Mouse (Mus musculus): ENCODE data around the gene Slc35e1. TPM values are rescaled to one million over a fixed set of nuclear protein-coding genes. Genes with fewer than 3 reads are reported as not detected.

Gene Slc35e1
- 7.5 and 7.6 TPM in 2 replicates for polyA plus RNA-seq (2015; fragmentation: Nextera tagmentation; extraction: Ambion mirVana)

DNA sequence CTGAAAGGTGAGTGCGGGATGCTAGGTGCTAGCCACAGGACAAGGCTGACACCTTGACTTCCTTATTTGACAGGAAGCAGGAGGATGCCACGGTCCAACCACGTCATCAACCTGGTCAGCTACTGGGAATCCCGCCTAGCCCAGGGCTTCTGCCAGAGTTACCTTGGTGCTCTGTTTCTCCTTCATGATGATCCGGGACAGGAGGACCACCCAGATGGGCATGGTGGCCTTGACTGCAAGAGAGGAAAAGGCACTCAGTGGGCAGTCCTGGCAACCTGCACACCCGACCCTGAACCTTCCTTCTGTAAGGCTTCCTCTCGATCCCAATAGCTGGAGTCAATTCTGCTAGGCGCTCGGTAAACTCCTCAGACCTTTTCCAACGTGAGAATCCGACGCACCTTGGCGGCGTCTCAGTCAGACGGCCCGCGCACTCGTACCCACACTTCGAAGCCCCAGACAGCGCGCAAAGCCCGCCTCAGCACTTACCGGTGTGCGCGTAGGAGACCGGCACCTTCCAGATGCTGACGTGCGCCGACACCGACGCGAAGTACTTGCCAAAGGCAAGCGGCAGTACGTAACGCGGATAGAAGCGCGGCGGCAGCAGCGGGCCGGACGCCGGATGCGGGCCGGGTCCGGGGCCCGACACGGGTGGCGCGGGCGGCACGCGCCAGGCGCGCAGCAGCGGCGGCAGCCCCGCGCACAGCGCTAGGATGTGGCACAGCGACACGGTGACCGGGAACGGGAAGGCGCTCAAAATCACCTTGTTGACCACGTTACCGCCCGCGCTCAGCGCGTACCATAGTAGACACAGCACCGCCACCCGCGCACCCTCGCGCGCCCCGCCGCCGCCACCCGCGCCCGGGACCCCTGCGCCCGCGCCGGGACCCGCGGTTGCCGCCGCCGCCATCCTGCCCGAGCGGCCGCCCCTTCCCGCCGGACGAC is at the start of gene Slc35e1:
Slc35e1 (minus strand) TSS at position 935 of the 942 bp plus-strand sequence.
- Histone ChIP-seq H3K36me3 (ENCODE audit: control insufficient read depth, insufficient read depth, low read length) (peaks cover 33% of the 10 kb centered on the region), H3K4me3 (ENCODE audit: low read length) (peak within 1 kb of the TSS; percentile 96), H3K27me3 (ENCODE audit: control insufficient read depth, insufficient read depth, low read depth, low read length) (no peaks in the 10 kb centered on the region), H3K27ac (ENCODE audit: low read length) (peak within 1 kb of the TSS; percentile 83), H3K9me3 (ENCODE audit: control insufficient read depth, low read length) (no peaks in the 10 kb centered on the region), H3K4me1 (replicated peaks; ENCODE audit: control insufficient read depth, insufficient read depth, low read length) (peaks cover 22% of the 10 kb centered on the region), H3K9ac (ENCODE audit: low read length) (peak within 1 kb of the TSS; percentile 90), H3K4me2 (ENCODE audit: low read depth, low read length) (peak within 1 kb of the TSS; percentile 82)
- ATAC-seq (ENCODE audit: low read depth): peak; percentile 43; the same call in 1 of the 2 replicates
- under 1% methylated on average over 72 of the region's 98 CpGs for WGBS

DNA sequence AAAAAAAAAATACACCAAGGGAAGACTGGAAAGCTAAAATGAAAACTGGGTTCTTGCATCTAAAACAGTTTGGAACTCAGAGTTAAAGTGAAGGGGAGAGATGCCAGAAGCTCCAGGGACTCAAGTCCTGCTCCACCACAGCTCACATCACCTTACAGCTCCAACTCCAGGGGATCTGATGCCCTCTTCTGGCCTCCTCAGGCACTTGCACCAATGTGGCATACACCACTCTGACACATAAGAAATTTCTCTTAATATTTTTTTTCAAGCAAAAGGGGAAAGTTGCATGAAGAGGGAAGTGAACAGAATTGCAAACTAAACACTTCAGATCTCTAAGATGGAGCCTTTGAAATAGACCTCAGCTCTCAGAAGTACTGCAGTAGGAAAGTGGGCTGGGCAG is 46.8 kb upstream of the Slc35e1 start:
- ATAC-seq (ENCODE audit: low read depth): no peak
- H3K9ac ChIP-seq (ENCODE audit: low read length): no peak overlapping the region
- no peaks in the 10 kb centered on the region for H3K27me3 ChIP-seq (ENCODE audit: control insufficient read depth, insufficient read depth, low read depth, low read length)
- H3K27ac ChIP-seq (ENCODE audit: low read length): no peak overlapping the region
- H3K36me3 ChIP-seq (ENCODE audit: control insufficient read depth, insufficient read depth, low read length): no peaks in the 10 kb centered on the region; the same call in 1 of the 2 replicates
- no peaks in the 10 kb centered on the region for H3K9me3 ChIP-seq (ENCODE audit: control insufficient read depth, low read length)
- H3K4me3 ChIP-seq (ENCODE audit: low read length): no peak overlapping the region
- no peak overlapping the region for H3K4me2 ChIP-seq (ENCODE audit: low read depth, low read length)
- no peaks in the 10 kb centered on the region for H3K4me1 ChIP-seq (replicated peaks; ENCODE audit: control insufficient read depth, insufficient read depth, low read length)

DNA sequence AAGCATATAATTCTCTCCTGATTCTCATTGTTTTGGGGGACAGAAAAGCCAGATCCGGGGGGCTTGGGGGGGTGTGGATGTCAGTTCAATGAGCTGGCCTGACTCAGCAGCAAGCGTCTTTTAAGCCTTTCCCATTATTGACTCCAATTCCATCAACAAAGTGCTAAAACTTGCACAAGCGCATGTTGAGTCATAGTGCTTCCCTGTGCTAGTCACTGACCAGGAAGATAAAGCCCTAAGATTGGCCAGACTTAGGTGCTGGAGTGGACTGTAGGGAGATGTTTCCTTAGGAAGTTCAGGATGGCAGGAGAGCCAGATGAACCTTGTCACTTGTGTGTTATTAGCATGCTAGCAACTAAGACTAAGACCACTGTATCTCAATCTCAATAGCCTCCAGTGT is 42.5 kb upstream of the Slc35e1 start:
- H3K27me3 ChIP-seq (ENCODE audit: control insufficient read depth, insufficient read depth, low read depth, low read length): no peaks in the 10 kb centered on the region
- H3K4me3 ChIP-seq (ENCODE audit: low read length): no peak overlapping the region
- no peaks in the 10 kb centered on the region for H3K4me1 ChIP-seq (replicated peaks; ENCODE audit: control insufficient read depth, insufficient read depth, low read length)
- no peak for ATAC-seq (ENCODE audit: low read depth)
- H3K9me3 ChIP-seq (ENCODE audit: control insufficient read depth, low read length): no peaks in the 10 kb centered on the region
- H3K9ac ChIP-seq (ENCODE audit: low read length): no peak overlapping the region
- H3K36me3 ChIP-seq (ENCODE audit: control insufficient read depth, insufficient read depth, low read length): no peaks in the 10 kb centered on the region
- WGBS: 93% methylated on average over 3 of the region's 3 CpGs
- no peak overlapping the region for H3K4me2 ChIP-seq (ENCODE audit: low read depth, low read length)
- H3K27ac ChIP-seq (ENCODE audit: low read length): no peak overlapping the region

DNA sequence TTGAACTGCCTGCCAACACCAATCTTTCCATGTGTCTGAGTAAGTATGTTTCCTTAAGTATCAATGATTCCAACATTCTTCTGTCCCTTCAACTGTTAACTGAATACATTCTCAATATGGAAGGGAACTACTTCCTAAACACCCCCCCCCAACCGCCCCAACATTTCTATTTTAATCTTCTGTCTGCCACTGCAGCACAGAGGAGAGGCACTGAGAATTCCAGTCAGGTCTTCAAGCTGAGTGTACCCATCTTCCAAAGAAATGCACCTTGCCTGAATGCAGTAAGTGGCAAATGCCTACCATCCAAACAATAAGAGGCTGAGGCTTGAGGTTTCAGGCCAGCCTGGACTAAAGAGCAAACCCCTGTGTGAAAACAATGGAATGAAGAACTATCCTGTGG is 39.7 kb upstream of the Slc35e1 start:
- H3K9ac ChIP-seq (ENCODE audit: low read length): no peak overlapping the region
- H3K9me3 ChIP-seq (ENCODE audit: control insufficient read depth, low read length): no peaks in the 10 kb centered on the region
- 91% methylated on average over 1 of the region's 1 CpGs for WGBS
- no peaks in the 10 kb centered on the region for H3K4me1 ChIP-seq (replicated peaks; ENCODE audit: control insufficient read depth, insufficient read depth, low read length)
- no peak overlapping the region for H3K27ac ChIP-seq (ENCODE audit: low read length)
- H3K36me3 ChIP-seq (ENCODE audit: control insufficient read depth, insufficient read depth, low read length): no peaks in the 10 kb centered on the region
- no peak overlapping the region for H3K4me2 ChIP-seq (ENCODE audit: low read depth, low read length)
- no peak for ATAC-seq (ENCODE audit: low read depth)
- no peaks in the 10 kb centered on the region for H3K27me3 ChIP-seq (ENCODE audit: control insufficient read depth, insufficient read depth, low read depth, low read length)
- no peak overlapping the region for H3K4me3 ChIP-seq (ENCODE audit: low read length)

DNA sequence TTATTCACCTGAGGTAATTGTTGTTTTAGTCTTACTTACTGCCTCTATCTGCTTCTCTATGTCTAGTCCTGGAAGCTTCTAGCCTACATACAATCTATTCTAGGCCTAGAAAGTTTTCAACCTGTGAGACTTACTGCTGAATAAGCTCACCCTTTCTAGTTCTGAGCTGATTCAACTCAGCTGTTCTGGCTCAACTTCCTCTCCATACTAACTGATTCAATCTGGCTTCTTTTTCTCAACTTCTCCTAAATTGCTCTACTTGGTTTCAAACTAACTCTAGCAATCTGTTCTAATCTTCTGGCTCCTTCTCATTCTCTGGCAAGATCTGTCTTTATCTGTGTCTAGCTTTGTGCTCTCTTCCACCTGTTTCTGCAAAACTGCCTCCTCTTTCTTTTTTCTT is 29.5 kb upstream of the Slc35e1 start:
- no peak for ATAC-seq (ENCODE audit: low read depth)

DNA sequence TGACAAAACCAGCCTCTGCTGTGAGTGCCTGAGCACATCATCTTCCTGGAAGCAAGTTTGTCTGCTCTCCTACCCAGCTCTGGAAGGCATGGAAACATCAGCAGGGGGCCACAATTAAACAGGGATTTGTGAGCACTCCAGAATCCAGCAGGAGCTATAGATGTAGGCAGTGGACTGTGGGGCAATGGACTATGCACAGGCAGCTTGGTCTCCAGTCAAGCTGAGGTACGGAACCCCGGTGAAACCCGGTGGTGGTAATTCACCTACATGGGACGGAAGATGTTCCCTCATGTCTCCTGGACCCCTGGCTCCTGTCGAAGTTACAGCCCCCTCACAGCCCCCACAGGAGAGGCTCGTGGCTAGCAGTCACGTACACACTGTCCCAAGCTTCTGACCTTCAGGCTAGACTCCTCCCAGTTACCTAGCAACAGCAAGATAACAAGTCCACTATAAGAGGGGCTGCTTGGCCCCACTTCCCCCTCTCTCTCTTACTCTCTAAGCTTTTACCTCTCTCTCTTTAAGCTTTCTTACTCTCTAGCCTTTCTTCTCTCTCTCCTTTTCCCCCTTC is 25.1 kb upstream of the Slc35e1 start:
- no peak overlapping the region for H3K4me2 ChIP-seq (ENCODE audit: low read depth, low read length)

More for the DNA sequence above, 29.5 kb upstream of the Slc35e1 start:
- Histone ChIP-seq H3K4me1 (replicated peaks; ENCODE audit: control insufficient read depth, insufficient read depth, low read length) (no peaks in the 10 kb centered on the region), H3K27me3 (ENCODE audit: control insufficient read depth, insufficient read depth, low read depth, low read length) (no peaks in the 10 kb centered on the region), H3K27ac (ENCODE audit: low read length) (no peak overlapping the region), H3K36me3 (ENCODE audit: control insufficient read depth, insufficient read depth, low read length) (no peaks in the 10 kb centered on the region), H3K4me3 (ENCODE audit: low read length) (no peak overlapping the region), H3K9me3 (ENCODE audit: control insufficient read depth, low read length) (no peaks in the 10 kb centered on the region), H3K4me2 (ENCODE audit: low read depth, low read length) (no peak overlapping the region), H3K9ac (ENCODE audit: low read length) (no peak overlapping the region)

DNA sequence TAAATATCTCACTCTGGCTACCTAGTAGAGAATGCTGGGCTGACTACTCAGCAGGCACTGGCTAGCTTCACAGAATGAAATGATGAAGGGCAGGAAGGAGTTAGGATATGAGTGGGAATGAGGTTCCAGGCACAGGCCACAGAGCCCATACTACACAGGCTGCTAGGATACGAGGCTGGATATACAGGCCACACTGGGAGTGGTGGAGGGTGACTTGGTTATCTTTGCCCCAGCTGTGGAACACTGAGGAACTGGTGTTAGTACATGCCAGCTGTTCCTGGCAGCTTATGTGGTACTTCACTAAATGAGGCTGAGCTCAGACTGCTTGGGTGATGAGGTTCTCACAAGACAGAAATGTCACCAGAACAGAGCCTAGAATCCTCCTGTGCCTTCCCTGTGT is 20.7 kb upstream of the Slc35e1 start:
- WGBS: 56% methylated on average over 1 of the region's 1 CpGs
- Histone ChIP-seq H3K27me3 (ENCODE audit: control insufficient read depth, insufficient read depth, low read depth, low read length) (no peaks in the 10 kb centered on the region), H3K9ac (ENCODE audit: low read length) (no peak overlapping the region), H3K4me2 (ENCODE audit: low read depth, low read length) (no peak overlapping the region), H3K27ac (ENCODE audit: low read length) (no peak overlapping the region), H3K9me3 (ENCODE audit: control insufficient read depth, low read length) (no peaks in the 10 kb centered on the region), H3K4me3 (ENCODE audit: low read length) (no peak overlapping the region), H3K36me3 (ENCODE audit: control insufficient read depth, insufficient read depth, low read length) (no peaks in the 10 kb centered on the region; the same call in 1 of the 2 replicates), H3K4me1 (replicated peaks; ENCODE audit: control insufficient read depth, insufficient read depth, low read length) (no peaks in the 10 kb centered on the region)
- ATAC-seq (ENCODE audit: low read depth): no peak

More for the DNA sequence above, 25.1 kb upstream of the Slc35e1 start:
- H3K9ac ChIP-seq (ENCODE audit: low read length): no peak overlapping the region
- no peaks in the 10 kb centered on the region for H3K9me3 ChIP-seq (ENCODE audit: control insufficient read depth, low read length)
- H3K36me3 ChIP-seq (ENCODE audit: control insufficient read depth, insufficient read depth, low read length): no peaks in the 10 kb centered on the region; the same call in 1 of the 2 replicates
- WGBS: 57% methylated on average over 7 of the region's 7 CpGs
- H3K27me3 ChIP-seq (ENCODE audit: control insufficient read depth, insufficient read depth, low read depth, low read length): no peaks in the 10 kb centered on the region
- H3K27ac ChIP-seq (ENCODE audit: low read length): no peak overlapping the region
- no peak for ATAC-seq (ENCODE audit: low read depth)
- no peaks in the 10 kb centered on the region for H3K4me1 ChIP-seq (replicated peaks; ENCODE audit: control insufficient read depth, insufficient read depth, low read length)
- H3K4me3 ChIP-seq (ENCODE audit: low read length): no peak overlapping the region

DNA sequence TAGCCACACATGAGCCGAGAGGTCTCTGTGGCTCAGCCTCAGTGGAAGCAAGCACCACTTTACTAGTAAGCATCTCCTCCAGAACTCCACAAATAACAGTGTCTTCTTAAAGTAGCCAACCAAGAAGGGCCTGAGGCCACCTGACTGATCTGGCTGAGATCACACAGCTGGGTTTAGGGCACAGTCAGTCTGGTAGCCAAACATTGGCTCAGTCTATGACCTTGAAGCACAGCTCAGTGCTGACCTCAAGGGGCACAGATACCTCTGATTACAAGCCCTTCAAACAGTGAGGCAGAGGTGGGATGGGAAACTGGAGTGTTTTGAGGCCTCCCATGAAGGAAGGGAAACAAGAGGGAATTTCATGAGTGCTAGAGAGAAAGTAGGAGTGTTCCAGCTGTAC is 20.2 kb upstream of the Slc35e1 start:
- no peak overlapping the region for H3K4me2 ChIP-seq (ENCODE audit: low read depth, low read length)
- 84% methylated on average over 1 of the region's 1 CpGs for WGBS
- ATAC-seq (ENCODE audit: low read depth): no peak
- no peaks in the 10 kb centered on the region for H3K27me3 ChIP-seq (ENCODE audit: control insufficient read depth, insufficient read depth, low read depth, low read length)
- H3K9ac ChIP-seq (ENCODE audit: low read length): no peak overlapping the region
- H3K4me1 ChIP-seq (replicated peaks; ENCODE audit: control insufficient read depth, insufficient read depth, low read length): no peaks in the 10 kb centered on the region
- no peaks in the 10 kb centered on the region; the same call in 1 of the 2 replicates for H3K36me3 ChIP-seq (ENCODE audit: control insufficient read depth, insufficient read depth, low read length)
- no peaks in the 10 kb centered on the region for H3K9me3 ChIP-seq (ENCODE audit: control insufficient read depth, low read length)
- no peak overlapping the region for H3K4me3 ChIP-seq (ENCODE audit: low read length)
- H3K27ac ChIP-seq (ENCODE audit: low read length): no peak overlapping the region

DNA sequence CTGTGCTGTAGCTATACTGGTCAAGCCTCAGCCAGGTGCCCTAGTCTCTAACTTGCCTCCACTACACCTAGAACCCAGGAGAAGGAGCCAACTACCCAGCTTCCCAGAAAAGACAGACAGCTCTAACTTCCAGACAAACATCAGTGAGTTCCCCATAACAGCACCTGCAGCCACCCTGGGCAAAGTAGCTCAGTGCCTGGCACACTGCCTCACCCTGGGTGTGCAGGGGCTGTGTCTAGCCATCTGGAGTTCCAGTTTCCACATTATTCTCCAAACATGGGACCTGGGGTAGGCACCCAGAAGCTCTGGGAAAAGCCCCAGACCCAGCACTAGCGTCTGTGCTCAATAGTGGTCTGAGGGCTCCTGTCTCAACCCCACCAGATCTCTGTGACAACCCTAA is 15.1 kb upstream of the Slc35e1 start:
- H3K4me1 ChIP-seq (replicated peaks; ENCODE audit: control insufficient read depth, insufficient read depth, low read length): no peaks in the 10 kb centered on the region
- 77% methylated on average over 1 of the region's 1 CpGs for WGBS
- no peak overlapping the region for H3K4me3 ChIP-seq (ENCODE audit: low read length)
- H3K9me3 ChIP-seq (ENCODE audit: control insufficient read depth, low read length): no peaks in the 10 kb centered on the region
- H3K4me2 ChIP-seq (ENCODE audit: low read depth, low read length): no peak overlapping the region
- no peak for ATAC-seq (ENCODE audit: low read depth)
- no peaks in the 10 kb centered on the region for H3K27me3 ChIP-seq (ENCODE audit: control insufficient read depth, insufficient read depth, low read depth, low read length)
- no peak overlapping the region for H3K27ac ChIP-seq (ENCODE audit: low read length)
- no peaks in the 10 kb centered on the region for H3K36me3 ChIP-seq (ENCODE audit: control insufficient read depth, insufficient read depth, low read length)
- H3K9ac ChIP-seq (ENCODE audit: low read length): no peak overlapping the region

Measured in lung, embryonic 16.5 days (tissue).